Mouse (Mus musculus): ENCODE data around the gene Plxnb2.
A peak's percentile ranks its signal among the peaks of the same experiment; 100 is the strongest.

Gene Plxnb2

GRCm38 (mm10) chr15:89130245-89130644, 50.3 kb downstream of the Plxnb2 start:
- no peak for DNase-seq (ENCODE audit: extremely low read depth, insufficient read length, low spot score)

- DNase-seq (ENCODE audit: extremely low read depth, insufficient read length, low spot score), result peak; percentile 87
Measured at GRCm38 (mm10) chr15:89128382-89129350, 51.9 kb downstream of the Plxnb2 start, which contains the start of gene Hdac10. Hdac10 (minus strand) TSS chr15:89128700.

- DNase-seq (ENCODE audit: extremely low read depth, insufficient read length, low spot score), result no peak
Measured at GRCm38 (mm10) chr15:89127364-89127940, 53.1 kb downstream of the Plxnb2 start.

- DNase-seq (ENCODE audit: extremely low read depth, insufficient read length, low spot score), result no peak
Measured at GRCm38 (mm10) chr15:89126622-89127021, 54.0 kb downstream of the Plxnb2 start.

- no peak for DNase-seq (ENCODE audit: extremely low read depth, insufficient read length, low spot score)
Measured at GRCm38 (mm10) chr15:89125351-89125750, 55.2 kb downstream of the Plxnb2 start.

- no peak for DNase-seq (ENCODE audit: extremely low read depth, insufficient read length, low spot score)
Measured at GRCm38 (mm10) chr15:89124312-89124711, 56.3 kb downstream of the Plxnb2 start.

- DNase-seq (ENCODE audit: extremely low read depth, insufficient read length, low spot score), result no peak
Measured at GRCm38 (mm10) chr15:89123595-89123994, 57.0 kb downstream of the Plxnb2 start.

GRCm38 (mm10) chr15:89122649-89123366, 57.8 kb downstream of the Plxnb2 start, which contains the start of gene Tubgcp6:
Tubgcp6 (minus strand) TSS chr15:89123112.
- DNase-seq (ENCODE audit: extremely low read depth, insufficient read length, low spot score), result peak; percentile 87

GRCm38 (mm10) chr15:89118007-89118406, 62.6 kb downstream of the Plxnb2 start:
- no peak for DNase-seq (ENCODE audit: extremely low read depth, insufficient read length, low spot score)

- DNase-seq (ENCODE audit: extremely low read depth, insufficient read length, low spot score), result peak; percentile 31
Measured at GRCm38 (mm10) chr15:89110147-89110546, 70.4 kb downstream of the Plxnb2 start.

- peak; percentile 61 for DNase-seq (ENCODE audit: extremely low read depth, insufficient read length, low spot score)
Measured at GRCm38 (mm10) chr15:89106976-89107375, 73.6 kb downstream of the Plxnb2 start.

- DNase-seq (ENCODE audit: extremely low read depth, insufficient read length, low spot score), result no peak
Measured at GRCm38 (mm10) chr15:89106073-89106472, 74.5 kb downstream of the Plxnb2 start.

Data from 3134 (cell line).